Mouse (Mus musculus): ENCODE measurements around the gene Papss2. TPM values are rescaled to one million over a fixed set of nuclear protein-coding genes. Genes with fewer than 3 reads are reported as not detected.

The Papss2 gene
- polyA plus RNA-seq, 1 experiment from 2014 or later, result 29.3 TPM

GRCm38 (mm10) chr19:32712588-32713042 is 117.0 kb downstream of the Papss2 start:
- H3K4me1 ChIP-seq, result peaks cover 13% of the 10 kb centered on the region
- peak overlapping the region; percentile 76 for H3K4me2 ChIP-seq (replicated peaks)
- WGBS, result under 1% methylated on average over 11 of the region's 11 CpGs
- peak overlapping the region; percentile 93 for H3K4me3 ChIP-seq (replicated peaks)
- peak overlapping the region; percentile 82; the same call in 1 of the 2 replicates for H3K27ac ChIP-seq (replicated peaks)
- no peaks in the 10 kb centered on the region for H3K36me3 ChIP-seq
- peak; percentile 81 for ATAC-seq (ENCODE audit: insufficient number of reproducible peaks, low FRiP score, low TSS enrichment, low read depth)
- H3K9ac ChIP-seq, result peak overlapping the region; percentile 85
- no peaks in the 10 kb centered on the region for H3K27me3 ChIP-seq
- no peaks in the 10 kb centered on the region for H3K9me3 ChIP-seq (replicated peaks)

GRCm38 (mm10) chr19:32713471-32713870 is 117.9 kb downstream of the Papss2 start:
- H3K4me1 ChIP-seq, result peaks cover 13% of the 10 kb centered on the region
- no peaks in the 10 kb centered on the region for H3K27me3 ChIP-seq
- H3K9me3 ChIP-seq (replicated peaks), result no peaks in the 10 kb centered on the region
- H3K27ac ChIP-seq (replicated peaks), result no peak overlapping the region
- no peak overlapping the region for H3K4me2 ChIP-seq (replicated peaks)
- no peaks in the 10 kb centered on the region for H3K36me3 ChIP-seq
- no peak for ATAC-seq (ENCODE audit: insufficient number of reproducible peaks, low FRiP score, low TSS enrichment, low read depth)
- 90% methylated on average over 3 of the region's 3 CpGs for WGBS
- no peak overlapping the region for H3K9ac ChIP-seq
- H3K4me3 ChIP-seq (replicated peaks), result no peak overlapping the region

- H3K27me3 ChIP-seq, result no peaks in the 10 kb centered on the region
- ATAC-seq (ENCODE audit: insufficient number of reproducible peaks, low FRiP score, low TSS enrichment, low read depth), result no peak
- peaks cover 13% of the 10 kb centered on the region for H3K4me1 ChIP-seq
- H3K36me3 ChIP-seq, result no peaks in the 10 kb centered on the region
- no peak overlapping the region for H3K4me3 ChIP-seq (replicated peaks)
- H3K9ac ChIP-seq, result no peak overlapping the region
- H3K9me3 ChIP-seq (replicated peaks), result no peaks in the 10 kb centered on the region
- no peak overlapping the region for H3K4me2 ChIP-seq (replicated peaks)
- WGBS, result 8% methylated on average over 3 of the region's 3 CpGs
- H3K27ac ChIP-seq (replicated peaks), result no peak overlapping the region
Observed at GRCm38 (mm10) chr19:32715201-32715600, 119.6 kb downstream of the Papss2 start.

DNA sequence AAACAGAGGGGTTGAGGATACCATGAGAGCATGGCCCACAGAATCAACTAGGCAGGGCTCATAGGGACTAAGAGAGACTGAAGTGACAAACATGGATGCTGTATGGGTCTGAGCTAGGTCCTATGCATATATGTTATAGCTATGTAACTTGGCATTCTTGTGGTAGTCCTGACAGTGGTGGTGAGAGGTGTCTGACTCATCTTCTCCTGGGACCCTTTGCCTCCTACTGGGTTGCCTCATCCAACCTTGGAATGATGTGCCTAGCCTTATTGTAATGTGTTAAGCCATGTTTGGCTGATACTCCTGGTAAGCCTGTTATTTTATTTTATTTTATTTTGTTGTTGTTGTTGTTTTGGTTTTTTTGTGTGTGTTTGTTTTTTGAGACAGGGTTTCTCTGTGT is 120.1 kb downstream of the Papss2 start:
- Histone ChIP-seq H3K36me3 (no peaks in the 10 kb centered on the region), H3K4me2 (replicated peaks) (no peak overlapping the region), H3K4me3 (replicated peaks) (no peak overlapping the region), H3K4me1 (peaks cover 10% of the 10 kb centered on the region), H3K9me3 (replicated peaks) (no peaks in the 10 kb centered on the region), H3K27ac (replicated peaks) (no peak overlapping the region), H3K9ac (no peak overlapping the region), H3K27me3 (no peaks in the 10 kb centered on the region)
- no peak for ATAC-seq (ENCODE audit: insufficient number of reproducible peaks, low FRiP score, low TSS enrichment, low read depth)

Other genes starting within 250 kb of the Papss2 start
- gene Sgms1, start 206.1 kb upstream of the Papss2 start, polyA plus RNA-seq (2015; fragmentation: Nextera tagmentation; extraction: Ambion mirVana), result 38.8 and 39.4 TPM in 2 replicates
- 110 and 179 TPM in 2 replicates for gene Rpl9-ps6, start 129.2 kb upstream of the Papss2 start, polyA plus RNA-seq (2015; fragmentation: Nextera tagmentation; extraction: Ambion mirVana)
- 62.4 and 62.5 TPM in 2 replicates for gene Minpp1, start 110.0 kb upstream of the Papss2 start, polyA plus RNA-seq (2015; fragmentation: Nextera tagmentation; extraction: Ambion mirVana)
- 54.9 and 56.4 TPM in 2 replicates for gene Atad1, start 144.0 kb downstream of the Papss2 start, polyA plus RNA-seq (2015; fragmentation: Nextera tagmentation; extraction: Ambion mirVana)
- gene Pten, start 161.7 kb downstream of the Papss2 start, polyA plus RNA-seq (2015; fragmentation: Nextera tagmentation; extraction: Ambion mirVana), result 10.1 and 12.6 TPM in 2 replicates

Data from embryonic facial prominence, embryonic 15.5 days (tissue).